Mouse (Mus musculus) spleen, postnatal 14 days (tissue): ENCODE results near the gene Sulf2.

Experiments
- DNase-seq, 2 experiments: peaks; one replicate each; pipeline ENCODE4 v3.0.0; 2021 to 2022; ENCODE audit warnings: low spot score in 2 of 2

Sulf2 gene

GRCm38 (mm10) chr2:166150584-166150983 is 4.9 kb downstream of the Sulf2 start:
- DNase-seq, result no peak

GRCm38 (mm10) chr2:166149482-166149881 is 6.0 kb downstream of the Sulf2 start:
- DNase-seq, result no peak

GRCm38 (mm10) chr2:166148672-166149332 is 6.7 kb downstream of the Sulf2 start:
- no peak for DNase-seq

- no peak for DNase-seq
Observed at GRCm38 (mm10) chr2:166147930-166148651, 7.4 kb downstream of the Sulf2 start.

- DNase-seq, result no peak
Observed at GRCm38 (mm10) chr2:166146446-166146845, 9.0 kb downstream of the Sulf2 start.

GRCm38 (mm10) chr2:166145031-166145430 is 10.4 kb downstream of the Sulf2 start:
- no peak for DNase-seq

GRCm38 (mm10) chr2:166143871-166144270 is 11.6 kb downstream of the Sulf2 start:
- no peak for DNase-seq

- DNase-seq, result no peak
Observed at GRCm38 (mm10) chr2:166142561-166143112, 12.8 kb downstream of the Sulf2 start.

GRCm38 (mm10) chr2:166141910-166142309 is 13.6 kb downstream of the Sulf2 start:
- DNase-seq, result no peak

GRCm38 (mm10) chr2:166141039-166141438 is 14.4 kb downstream of the Sulf2 start:
- no peak for DNase-seq

GRCm38 (mm10) chr2:166140427-166140826 is 15.0 kb downstream of the Sulf2 start:
- no peak for DNase-seq

GRCm38 (mm10) chr2:166138308-166138707 is 17.2 kb downstream of the Sulf2 start:
- no peak for DNase-seq

GRCm38 (mm10) chr2:166137467-166137866 is 18.0 kb downstream of the Sulf2 start:
- DNase-seq, result no peak

GRCm38 (mm10) chr2:166135711-166136485 is 19.6 kb downstream of the Sulf2 start:
- no peak for DNase-seq

GRCm38 (mm10) chr2:166128756-166129155 is 26.7 kb downstream of the Sulf2 start:
- DNase-seq, result no peak

- DNase-seq, result no peak
Observed at GRCm38 (mm10) chr2:166128032-166128431, 27.4 kb downstream of the Sulf2 start.

GRCm38 (mm10) chr2:166126343-166126742 is 29.1 kb downstream of the Sulf2 start:
- DNase-seq, result no peak

GRCm38 (mm10) chr2:166125492-166126252 is 29.8 kb downstream of the Sulf2 start:
- DNase-seq, result no peak

GRCm38 (mm10) chr2:166125033-166125432 is 30.4 kb downstream of the Sulf2 start:
- no peak for DNase-seq

GRCm38 (mm10) chr2:166122781-166123180 is 32.7 kb downstream of the Sulf2 start:
- no peak for DNase-seq

- no peak for DNase-seq
Observed at GRCm38 (mm10) chr2:166121681-166122355, 33.6 kb downstream of the Sulf2 start.
